Mouse (Mus musculus) megakaryocyte, embryonic 14.5 days (primary cell): Measurements from ENCODE around the gene Zfp341.

Source experiments
- FLI1 ChIP-seq: IDR thresholded peaks from 2 replicates; pipeline ENCODE4 v1.6.1; 2012; ENCODE audit warnings: low read length, inconsistent platforms, mixed read lengths
- GATA1 ChIP-seq: IDR thresholded peaks from 3 replicates; pipeline ENCODE4 v1.6.1; 2012; ENCODE audit warnings: mixed read lengths, low read length, inconsistent platforms, borderline replicate concordance

- TF ChIP-seq GATA1: no peak
- no peak for TF ChIP-seq FLI1
Measured at GRCm38 (mm10) chr2:154656710-154657485, 43.8 kb downstream of the Zfp341 start.
